Mouse (Mus musculus): ENCODE data around the gene Krt84.

DNA sequence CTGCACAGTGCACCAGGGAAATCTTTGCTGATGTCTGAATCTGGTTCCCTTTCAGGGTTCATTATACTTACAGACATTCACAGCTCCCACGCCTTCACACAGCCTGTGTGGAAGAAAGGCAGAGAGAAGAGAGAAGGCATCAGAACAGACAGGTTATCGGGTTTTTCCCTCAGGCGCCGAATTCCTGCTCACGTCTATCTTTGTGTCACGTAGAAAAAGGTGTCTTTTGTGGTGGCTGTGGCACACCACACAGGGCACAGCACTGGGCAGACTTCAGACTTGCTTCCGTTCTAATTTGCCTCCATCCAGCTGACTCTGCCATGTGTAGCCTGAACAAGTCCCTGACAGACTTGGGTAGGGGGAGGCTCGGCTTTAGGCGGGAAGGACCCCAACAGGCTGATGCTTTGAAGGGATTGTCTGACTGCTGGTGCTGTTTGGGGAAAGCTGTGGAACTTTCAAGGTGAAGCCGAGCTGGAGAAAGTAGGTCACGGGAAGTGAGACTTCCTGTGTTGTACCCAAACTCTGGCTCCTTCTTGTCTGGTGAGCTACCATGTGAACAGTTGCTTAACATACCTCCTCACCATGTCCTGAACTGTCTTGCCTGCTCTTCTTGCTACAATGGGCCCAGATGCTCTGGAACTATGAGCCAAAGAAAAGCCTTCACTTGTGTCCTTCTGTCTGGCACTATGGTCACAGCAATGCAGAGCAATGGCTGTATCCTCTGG is 46.5 kb downstream of the Krt84 start:
- TF ChIP-seq CTCF (IDR thresholded peaks at IDR 0.05; ENCODE audit: low read depth) (no peak), EP300 (IDR thresholded peaks at IDR 0.05; ENCODE audit: low read depth) (no peak)
